Mouse (Mus musculus): ENCODE results near the gene Serpina3f. TPM values are rescaled to one million over a fixed set of nuclear protein-coding genes. Genes with fewer than 3 reads are reported as not detected.

Serpina3f gene
- polyA plus RNA-seq (2015; fragmentation: Nextera tagmentation; extraction: Ambion mirVana) = not detected in 2 replicates

GRCm38 (mm10) chr12:104214445-104214753, at the start of gene Serpina3f:
Serpina3f (plus strand) TSS chr12:104214544.
- no peak within 1 kb of the TSS for H3K27ac ChIP-seq
- H3K36me3 ChIP-seq = no peaks in the 10 kb centered on the region
- no peaks in the 10 kb centered on the region for H3K9me3 ChIP-seq
- H3K4me3 ChIP-seq = no peak within 1 kb of the TSS
- H3K4me1 ChIP-seq = no peaks in the 10 kb centered on the region
- H3K27me3 ChIP-seq = no peaks in the 10 kb centered on the region
- H3K9ac ChIP-seq = no peak within 1 kb of the TSS
- no peak for ATAC-seq (ENCODE audit: low FRiP score, low read depth)
- 60% methylated on average over 1 of the region's 1 CpGs for WGBS
- no peak within 1 kb of the TSS for H3K4me2 ChIP-seq (replicated peaks)

GRCm38 (mm10) chr12:104174747-104175146, 39.6 kb upstream of the Serpina3f start:
- Histone ChIP-seq H3K36me3 (no peaks in the 10 kb centered on the region), H3K27ac (no peak overlapping the region), H3K4me1 (no peaks in the 10 kb centered on the region), H3K9me3 (no peaks in the 10 kb centered on the region), H3K27me3 (no peaks in the 10 kb centered on the region), H3K9ac (no peak overlapping the region), H3K4me3 (no peak overlapping the region), H3K4me2 (replicated peaks) (no peak overlapping the region)
- no peak for ATAC-seq (ENCODE audit: low FRiP score, low read depth)
- 56% methylated on average over 3 of the region's 3 CpGs for WGBS

- no peak overlapping the region for H3K27ac ChIP-seq
- 77% methylated on average over 3 of the region's 3 CpGs for WGBS
Measured at GRCm38 (mm10) chr12:104175636-104176035, 38.7 kb upstream of the Serpina3f start.

GRCm38 (mm10) chr12:104178577-104178976, 35.8 kb upstream of the Serpina3f start:
- Histone ChIP-seq H3K4me3 (no peak overlapping the region), H3K9ac (no peak overlapping the region), H3K27ac (no peak overlapping the region), H3K4me2 (replicated peaks) (no peak overlapping the region), H3K36me3 (no peaks in the 10 kb centered on the region), H3K9me3 (no peaks in the 10 kb centered on the region), H3K4me1 (no peaks in the 10 kb centered on the region), H3K27me3 (no peaks in the 10 kb centered on the region)
- no peak for ATAC-seq (ENCODE audit: low FRiP score, low read depth)

More at GRCm38 (mm10) chr12:104175636-104176035, 38.7 kb upstream of the Serpina3f start:
- no peak overlapping the region for H3K9ac ChIP-seq
- H3K9me3 ChIP-seq = no peaks in the 10 kb centered on the region
- no peaks in the 10 kb centered on the region for H3K36me3 ChIP-seq
- no peak overlapping the region for H3K4me2 ChIP-seq (replicated peaks)
- H3K4me1 ChIP-seq = no peaks in the 10 kb centered on the region
- H3K27me3 ChIP-seq = no peaks in the 10 kb centered on the region
- H3K4me3 ChIP-seq = no peak overlapping the region
- no peak for ATAC-seq (ENCODE audit: low FRiP score, low read depth)

- H3K4me1 ChIP-seq = no peaks in the 10 kb centered on the region
- H3K27ac ChIP-seq = no peak overlapping the region
- WGBS = 79% methylated on average over 2 of the region's 2 CpGs
- H3K27me3 ChIP-seq = no peaks in the 10 kb centered on the region
- no peak for ATAC-seq (ENCODE audit: low FRiP score, low read depth)
- H3K9ac ChIP-seq = no peak overlapping the region
- no peaks in the 10 kb centered on the region for H3K9me3 ChIP-seq
- H3K4me2 ChIP-seq (replicated peaks) = no peak overlapping the region
- no peaks in the 10 kb centered on the region for H3K36me3 ChIP-seq
- H3K4me3 ChIP-seq = no peak overlapping the region
Measured at GRCm38 (mm10) chr12:104178987-104179386, 35.4 kb upstream of the Serpina3f start.

GRCm38 (mm10) chr12:104185046-104185445, 29.3 kb upstream of the Serpina3f start:
- no peak overlapping the region for H3K4me3 ChIP-seq
- ATAC-seq (ENCODE audit: low FRiP score, low read depth) = no peak
- H3K4me2 ChIP-seq (replicated peaks) = no peak overlapping the region
- H3K36me3 ChIP-seq = no peaks in the 10 kb centered on the region
- no peaks in the 10 kb centered on the region for H3K4me1 ChIP-seq
- no peaks in the 10 kb centered on the region for H3K9me3 ChIP-seq
- WGBS = 56% methylated on average over 4 of the region's 4 CpGs
- H3K9ac ChIP-seq = no peak overlapping the region
- no peaks in the 10 kb centered on the region for H3K27me3 ChIP-seq
- H3K27ac ChIP-seq = no peak overlapping the region

- no peak overlapping the region for H3K9ac ChIP-seq
- H3K27me3 ChIP-seq = no peaks in the 10 kb centered on the region
- 78% methylated on average over 3 of the region's 3 CpGs for WGBS
- no peak for ATAC-seq (ENCODE audit: low FRiP score, low read depth)
- no peaks in the 10 kb centered on the region for H3K9me3 ChIP-seq
- H3K4me3 ChIP-seq = no peak overlapping the region
- no peak overlapping the region for H3K4me2 ChIP-seq (replicated peaks)
- H3K36me3 ChIP-seq = no peaks in the 10 kb centered on the region
- no peak overlapping the region for H3K27ac ChIP-seq
- no peaks in the 10 kb centered on the region for H3K4me1 ChIP-seq
Measured at GRCm38 (mm10) chr12:104186041-104186581, 28.2 kb upstream of the Serpina3f start.

- 82% methylated on average over 2 of the region's 2 CpGs for WGBS
- no peak overlapping the region for H3K27ac ChIP-seq
Measured at GRCm38 (mm10) chr12:104189246-104189645, 25.1 kb upstream of the Serpina3f start.

GRCm38 (mm10) chr12:104190852-104191251, 23.5 kb upstream of the Serpina3f start:
- Histone ChIP-seq H3K4me2 (replicated peaks) (no peak overlapping the region), H3K4me3 (no peak overlapping the region), H3K4me1 (no peaks in the 10 kb centered on the region), H3K27me3 (no peaks in the 10 kb centered on the region), H3K9me3 (no peaks in the 10 kb centered on the region), H3K9ac (no peak overlapping the region), H3K27ac (no peak overlapping the region), H3K36me3 (no peaks in the 10 kb centered on the region)
- ATAC-seq (ENCODE audit: low FRiP score, low read depth) = no peak

More at GRCm38 (mm10) chr12:104189246-104189645, 25.1 kb upstream of the Serpina3f start:
- Histone ChIP-seq H3K4me3 (no peak overlapping the region), H3K9ac (no peak overlapping the region), H3K9me3 (no peaks in the 10 kb centered on the region), H3K36me3 (no peaks in the 10 kb centered on the region), H3K27me3 (no peaks in the 10 kb centered on the region), H3K4me1 (no peaks in the 10 kb centered on the region), H3K4me2 (replicated peaks) (no peak overlapping the region)
- ATAC-seq (ENCODE audit: low FRiP score, low read depth) = no peak

- Histone ChIP-seq H3K4me1 (no peaks in the 10 kb centered on the region), H3K27me3 (no peaks in the 10 kb centered on the region), H3K27ac (no peak overlapping the region), H3K9ac (no peak overlapping the region), H3K4me2 (replicated peaks) (no peak overlapping the region), H3K4me3 (no peak overlapping the region), H3K36me3 (no peaks in the 10 kb centered on the region), H3K9me3 (no peaks in the 10 kb centered on the region)
- no peak for ATAC-seq (ENCODE audit: low FRiP score, low read depth)
- 83% methylated on average over 4 of the region's 4 CpGs for WGBS
Measured at GRCm38 (mm10) chr12:104209149-104209548, 5.2 kb upstream of the Serpina3f start.

- no peaks in the 10 kb centered on the region for H3K36me3 ChIP-seq
- no peak for ATAC-seq (ENCODE audit: low FRiP score, low read depth)
- no peak overlapping the region for H3K27ac ChIP-seq
- no peak overlapping the region for H3K4me2 ChIP-seq (replicated peaks)
- H3K27me3 ChIP-seq = no peaks in the 10 kb centered on the region
- no peak overlapping the region for H3K9ac ChIP-seq
- H3K4me3 ChIP-seq = no peak overlapping the region
- 95% methylated on average over 2 of the region's 2 CpGs for WGBS
- no peaks in the 10 kb centered on the region for H3K4me1 ChIP-seq
- no peaks in the 10 kb centered on the region for H3K9me3 ChIP-seq
Measured at GRCm38 (mm10) chr12:104209802-104210201, 4.5 kb upstream of the Serpina3f start.

- H3K27ac ChIP-seq = no peak overlapping the region
- H3K36me3 ChIP-seq = no peaks in the 10 kb centered on the region
- WGBS = 79% methylated on average over 2 of the region's 2 CpGs
- no peak overlapping the region for H3K9ac ChIP-seq
- H3K27me3 ChIP-seq = no peaks in the 10 kb centered on the region
- ATAC-seq (ENCODE audit: low FRiP score, low read depth) = no peak
- no peak overlapping the region for H3K4me3 ChIP-seq
- no peaks in the 10 kb centered on the region for H3K4me1 ChIP-seq
- no peak overlapping the region for H3K4me2 ChIP-seq (replicated peaks)
- no peaks in the 10 kb centered on the region for H3K9me3 ChIP-seq
Measured at GRCm38 (mm10) chr12:104213689-104214444, 477 bp upstream of the Serpina3f start.

GRCm38 (mm10) chr12:104215249-104215648, 905 bp downstream of the Serpina3f start:
- H3K9me3 ChIP-seq = no peaks in the 10 kb centered on the region
- no peak for ATAC-seq (ENCODE audit: low FRiP score, low read depth)
- no peaks in the 10 kb centered on the region for H3K36me3 ChIP-seq
- no peak overlapping the region for H3K4me3 ChIP-seq
- no peak overlapping the region for H3K4me2 ChIP-seq (replicated peaks)
- no peak overlapping the region for H3K9ac ChIP-seq
- H3K4me1 ChIP-seq = no peaks in the 10 kb centered on the region
- 91% methylated on average over 1 of the region's 1 CpGs for WGBS
- no peaks in the 10 kb centered on the region for H3K27me3 ChIP-seq
- H3K27ac ChIP-seq = no peak overlapping the region

Measured in limb, embryonic 13.5 days (tissue).